Mouse (Mus musculus): ENCODE results near the gene Tprg.

DNA sequence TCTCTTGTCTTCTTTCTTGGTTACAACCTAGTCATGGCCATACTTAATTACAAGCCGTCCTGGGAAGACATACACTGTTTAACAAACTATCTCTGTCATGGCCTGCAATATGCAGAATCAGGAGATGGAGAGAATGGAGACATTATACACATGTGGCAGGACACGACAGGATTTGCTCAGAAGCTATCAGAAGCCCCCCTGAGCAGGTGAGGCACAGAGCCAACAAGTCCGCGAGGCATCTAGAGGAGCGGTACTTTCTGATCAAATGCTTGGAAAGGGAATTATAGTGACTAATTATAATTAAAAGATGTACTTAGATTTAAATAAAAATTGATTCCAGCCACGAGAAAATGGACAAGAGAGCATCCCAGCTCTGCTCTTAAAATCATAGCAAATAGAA is 32.0 kb upstream of the Tprg start:
- TF ChIP-seq POLR2A (IDR thresholded peaks at IDR 0.05; ENCODE audit: low read depth, low read length) (no peak), CTCF (IDR thresholded peaks at IDR 0.05; ENCODE audit: borderline replicate concordance, insufficient read depth, low read length) (no peak)

Data from embryonic fibroblast, embryonic 13.5 days (primary cell).